ENCODE assay signal across 21 mouse cellular contexts in genomic region chr1:118697906-118698305, GRCm38 (mm10).
DNase-seq lines count a peak whose midpoint lies in the region; ATAC-seq and TF ChIP-seq lines count a peak whose summit lies in the region.
"Had no signal": no experiment of that assay in that cellular context is flagged by ENCODE, and none has a peak within 500 bp of the region (broad histone marks: within the 10 kb centered on the region; RNA-seq: fewer than 3 reads in every experiment).

No protein-coding gene starts in this region.

- no peak overlapping the region for H3K4me2 ChIP-seq in lung, postnatal 0 days (replicated peaks; ENCODE audit: low read depth, low read length)
- H3K4me2 ChIP-seq: heart, embryonic 13.5 days; hindbrain, embryonic 15.5 days had no signal

- ATAC-seq in lung, postnatal 0 days = peak; percentile 69; the same call in 1 of the 2 replicates
- ATAC-seq: forebrain, embryonic 14.5 days; forebrain, postnatal 0 days; Patski had no signal

- no peaks in the 10 kb centered on the region for H3K27me3 ChIP-seq in lung, postnatal 0 days (replicated peaks; ENCODE audit: insufficient read depth, low read length)
- no peaks in the 10 kb centered on the region for H3K27me3 ChIP-seq in forebrain, embryonic 10.5 days (ENCODE audit: poor library complexity, severe bottlenecking)
- H3K27me3 ChIP-seq: heart, embryonic 13.5 days; hindbrain, embryonic 15.5 days; Patski had no signal

- peak; percentile 14 for DNase-seq in lung, adult 2 months
- peak; percentile 57 for DNase-seq in lung, postnatal 0 days (ENCODE audit: low spot score)
- DNase-seq in lung, postnatal 25 days (ENCODE audit: low spot score) = peak; percentile 48
- no peak for DNase-seq in neural tube, embryonic 10.5 days (ENCODE audit: extremely low spot score, low spot score)
- no peak for DNase-seq in Muller cell, postnatal 12 days (ENCODE audit: inconsistent ontology term)
- no peak for DNase-seq in forebrain, embryonic 10.5 days (ENCODE audit: extremely low spot score, low spot score)
- DNase-seq: adrenal gland, postnatal 10 days; adrenal gland, postnatal 36 days; cerebellum, adult 18-20 months; cerebellum, adult 9-10 months; cerebellum, postnatal 14 days; forebrain, postnatal 0 days; gastrocnemius, postnatal 36 days; heart, adult 2 months; heart, postnatal 14 days; heart, postnatal 4 days had no signal

- H3K36me3 ChIP-seq in lung, postnatal 0 days (ENCODE audit: insufficient read depth, low read length) = no peaks in the 10 kb centered on the region
- H3K36me3 ChIP-seq in forebrain, embryonic 10.5 days (replicated peaks) = no peaks in the 10 kb centered on the region
- H3K36me3 ChIP-seq: heart, embryonic 10.5 days; heart, embryonic 13.5 days; hindbrain, embryonic 15.5 days had no signal

- TF ChIP-seq EP300 in lung, postnatal 0 days (IDR thresholded peaks at IDR 0.05) = no peak

- TF ChIP-seq POLR2A in lung, adult 2 months (IDR thresholded peaks at IDR 0.05; ENCODE audit: borderline replicate concordance, extremely low read depth, low read depth, low read length) = no peak

- no peaks in the 10 kb centered on the region for H3K9me3 ChIP-seq in lung, postnatal 0 days (ENCODE audit: low read length)
- no peaks in the 10 kb centered on the region for H3K9me3 ChIP-seq in forebrain, embryonic 10.5 days
- H3K9me3 ChIP-seq: heart, embryonic 10.5 days; heart, embryonic 13.5 days; hindbrain, embryonic 15.5 days had no signal

- H3K27ac ChIP-seq in lung, postnatal 0 days (ENCODE audit: low read length) = no peak overlapping the region
- H3K27ac ChIP-seq in forebrain, embryonic 10.5 days = no peak overlapping the region
- H3K27ac ChIP-seq: heart, adult 2 months; heart, embryonic 10.5 days; heart, embryonic 13.5 days; hindbrain, embryonic 15.5 days had no signal

- no peak overlapping the region for H3K9ac ChIP-seq in lung, postnatal 0 days (replicated peaks; ENCODE audit: low read depth)
- H3K9ac ChIP-seq: forebrain, postnatal 0 days; heart, embryonic 13.5 days; hindbrain, embryonic 15.5 days had no signal

- H3K4me1 ChIP-seq in lung, adult 2 months (ENCODE audit: control insufficient read depth, insufficient read depth, low read length) = no peaks in the 10 kb centered on the region
- H3K4me1 ChIP-seq in lung, postnatal 0 days (ENCODE audit: insufficient read depth, low read depth, low read length) = no peaks in the 10 kb centered on the region
- no peaks in the 10 kb centered on the region; the same call in 1 of the 2 replicates for H3K4me1 ChIP-seq in forebrain, embryonic 10.5 days
- H3K4me1 ChIP-seq: heart, embryonic 10.5 days; heart, embryonic 13.5 days; hindbrain, embryonic 15.5 days had no signal

- WGBS in lung, adult 2 months = 49% methylated on average over 6 of the region's 6 CpGs
- 41% methylated on average over 6 of the region's 6 CpGs for WGBS in lung, postnatal 0 days
- WGBS in forebrain, embryonic 10.5 days = 86% methylated on average over 6 of the region's 6 CpGs

- no peak overlapping the region for H3K4me3 ChIP-seq in lung, adult 2 months (replicated peaks; ENCODE audit: extremely low read depth, low read depth, low read length)
- H3K4me3 ChIP-seq in lung, postnatal 0 days (ENCODE audit: low read depth, low read length) = no peak overlapping the region
- no peak overlapping the region for H3K4me3 ChIP-seq in forebrain, embryonic 10.5 days
- H3K4me3 ChIP-seq: heart, adult 2 months; heart, embryonic 10.5 days; heart, embryonic 13.5 days; hindbrain, embryonic 15.5 days had no signal

- no peak for TF ChIP-seq CTCF in lung, adult 2 months (IDR thresholded peaks at IDR 0.05; ENCODE audit: insufficient read depth, low read length)
- TF ChIP-seq CTCF in lung, postnatal 0 days (IDR thresholded peaks at IDR 0.05) = no peak

Comparison
In these comparisons a context has a peak if more than half of its experiments do, and no peak if none do; other contexts are left out.
1. DNase-seq: peak in lung, adult 2 months (single experiment), lung, postnatal 0 days (single experiment) and lung, postnatal 25 days (single experiment); none in neural tube, embryonic 10.5 days (single experiment), Muller cell, postnatal 12 days (single experiment) and forebrain, embryonic 10.5 days (single experiment).